Mouse (Mus musculus): ENCODE data around the gene Socs1. TPM values are rescaled to one million over a fixed set of nuclear protein-coding genes. Genes with fewer than 3 reads are reported as not detected.
"Not testable (repeated sequence)": the region's sequence is repeated elsewhere in the genome, so short reads cannot be mapped to it uniquely, and the experiment has no call there.

The Socs1 gene
- 2.0 and 3.5 TPM in 2 replicates for polyA plus RNA-seq (2012; rRNA removed)

- DNase-seq (ENCODE audit: low read depth): peak; percentile 57
These were observed at the start of gene Socs1 for GRCm38 (mm10) chr16:10785371-10786231. Gene Socs1, minus strand, starts transcription at chr16:10785536.

GRCm38 (mm10) chr16:10834542-10834910, 49.2 kb upstream of the Socs1 start:
- no peak for DNase-seq (ENCODE audit: low read depth)

- DNase-seq (ENCODE audit: low read depth): no peak
These were observed 43.1 kb upstream of the Socs1 start for GRCm38 (mm10) chr16:10828461-10828805.

- no peak for DNase-seq (ENCODE audit: low read depth)
These were observed 42.6 kb upstream of the Socs1 start for GRCm38 (mm10) chr16:10827766-10828460.

- no peak for DNase-seq (ENCODE audit: low read depth)
These were observed 41.9 kb upstream of the Socs1 start for GRCm38 (mm10) chr16:10827269-10827668.

GRCm38 (mm10) chr16:10825840-10826239, 40.5 kb upstream of the Socs1 start:
- no peak for DNase-seq (ENCODE audit: low read depth)

- no peak for DNase-seq (ENCODE audit: low read depth)
These were observed 39.2 kb upstream of the Socs1 start for GRCm38 (mm10) chr16:10824536-10824935.

- no peak for DNase-seq (ENCODE audit: low read depth)
These were observed 36.1 kb upstream of the Socs1 start for GRCm38 (mm10) chr16:10821387-10821786.

GRCm38 (mm10) chr16:10819966-10820365, 34.6 kb upstream of the Socs1 start:
- no peak for DNase-seq (ENCODE audit: low read depth)

GRCm38 (mm10) chr16:10818579-10819135, 33.3 kb upstream of the Socs1 start:
- DNase-seq (ENCODE audit: low read depth): no peak

GRCm38 (mm10) chr16:10814864-10815263, 29.5 kb upstream of the Socs1 start:
- DNase-seq (ENCODE audit: low read depth): no peak

GRCm38 (mm10) chr16:10813726-10814125, 28.4 kb upstream of the Socs1 start:
- DNase-seq (ENCODE audit: low read depth): no peak

GRCm38 (mm10) chr16:10812865-10813371, 27.6 kb upstream of the Socs1 start, which contains the start of gene Gm11172:
Gene Gm11172, plus strand, starts transcription at chr16:10812915.
- DNase-seq (ENCODE audit: low read depth): no peak

- DNase-seq (ENCODE audit: low read depth): peak; percentile 17
These were observed 25.0 kb upstream of the Socs1 start for GRCm38 (mm10) chr16:10810376-10810775.

GRCm38 (mm10) chr16:10805789-10806527, 20.6 kb upstream of the Socs1 start, which contains the start of gene Prm1:
Gene Prm1, minus strand, starts transcription at chr16:10805839.
- no peak for DNase-seq (ENCODE audit: low read depth)

GRCm38 (mm10) chr16:10802420-10802819, 17.1 kb upstream of the Socs1 start:
- DNase-seq (ENCODE audit: low read depth): not testable (repeated sequence)

- DNase-seq (ENCODE audit: low read depth): no peak
These were observed 10.7 kb upstream of the Socs1 start, which contains the start of gene Prm2 for GRCm38 (mm10) chr16:10796034-10796433. Gene Prm2, minus strand, starts transcription at chr16:10796134.

- DNase-seq (ENCODE audit: low read depth): no peak
These were observed 5.4 kb upstream of the Socs1 start, which contains the start of gene Prm3 for GRCm38 (mm10) chr16:10790702-10791101. Gene Prm3, minus strand, starts transcription at chr16:10790914.

GRCm38 (mm10) chr16:10788866-10789265, 3.5 kb upstream of the Socs1 start:
- no peak for DNase-seq (ENCODE audit: low read depth)

GRCm38 (mm10) chr16:10788271-10788670, 2.9 kb upstream of the Socs1 start, which contains the start of gene Tnp2:
Gene Tnp2, minus strand, starts transcription at chr16:10788660.
- DNase-seq (ENCODE audit: low read depth): no peak

GRCm38 (mm10) chr16:10787548-10788058, 2.3 kb upstream of the Socs1 start:
- DNase-seq (ENCODE audit: low read depth): no peak
